Mouse (Mus musculus) limb, embryonic 13.5 days (tissue): Measurements from ENCODE around the gene Tasp1. TPM values are rescaled to one million over a fixed set of nuclear protein-coding genes. Genes with fewer than 3 reads are reported as not detected.
"Not testable (repeated sequence)": the region's sequence is repeated elsewhere in the genome, so short reads cannot be mapped to it uniquely, and the experiment has no call there.

Experiments used
- ATAC-seq: fragments of 200-750 bp; cut with Nextera tagmentation; 2 replicates; pipeline ENCODE4 v1.8.0; 2017; ENCODE audit warnings: low read depth, moderate number of reproducible peaks, moderate TSS enrichment; ENCODE audit not compliant: low FRiP score
- H3K27ac ChIP-seq: fragments of 300-500 bp; sonication (generic); 2 replicates; pipeline ENCODE4 v1.5.1; 2015; ENCODE audit warnings: inconsistent platforms, mild to moderate bottlenecking, moderate library complexity
- H3K27me3 ChIP-seq: fragments of 300-500 bp; sonication (generic); 2 replicates; pipeline ENCODE4 v1.6.1; 2015; ENCODE audit warnings: mild to moderate bottlenecking, inconsistent platforms
- H3K36me3 ChIP-seq: fragments of 300-500 bp; sonication (generic); 2 replicates; pipeline ENCODE4 v1.6.1; 2015; ENCODE audit warnings: inconsistent platforms, mild to moderate bottlenecking, moderate library complexity
- H3K4me1 ChIP-seq: fragments of 300-500 bp; sonication (generic); 2 replicates; pipeline ENCODE4 v1.6.1; 2015; ENCODE audit warnings: inconsistent platforms
- H3K4me2 ChIP-seq: fragments of 300-500 bp; sonication (generic); replicated peaks from 2 replicates; pipeline ENCODE4 v1.6.1; 2015; ENCODE audit warnings: inconsistent platforms, mild to moderate bottlenecking, moderate library complexity
- H3K4me3 ChIP-seq: fragments of 300-500 bp; sonication (generic); 2 replicates; pipeline ENCODE4 v1.5.1; 2015; ENCODE audit warnings: moderate library complexity, mild to moderate bottlenecking, inconsistent platforms
- H3K9ac ChIP-seq: fragments of 300-500 bp; sonication (generic); 2 replicates; pipeline ENCODE4 v1.6.1; 2015; ENCODE audit warnings: mild to moderate bottlenecking, inconsistent platforms
- H3K9me3 ChIP-seq: fragments of 300-500 bp; sonication (generic); 2 replicates; pipeline ENCODE4 v1.6.1; 2016; ENCODE audit warnings: inconsistent platforms
- whole genome bisulfite sequencing: fragments of 180-500 bp; shearing (Covaris S2); methylation state at CpG from one replicate; pipeline ENCODE4 v1.1.7; 2015; 5-methylcytosine and 5-hydroxymethylcytosine counted together
- polyA plus RNA-seq: library from polyadenylated mRNA; unstranded; fragments of >200 nt; fragmentation: Nextera tagmentation; extraction: Ambion mirVana; gene quantifications from 2 replicates; pipeline ENCODE4 v1.2.1, GENCODE M21; 2015

Gene Tasp1
- polyA plus RNA-seq, 1 experiment from 2014 or later, result 21.6 TPM

DNA sequence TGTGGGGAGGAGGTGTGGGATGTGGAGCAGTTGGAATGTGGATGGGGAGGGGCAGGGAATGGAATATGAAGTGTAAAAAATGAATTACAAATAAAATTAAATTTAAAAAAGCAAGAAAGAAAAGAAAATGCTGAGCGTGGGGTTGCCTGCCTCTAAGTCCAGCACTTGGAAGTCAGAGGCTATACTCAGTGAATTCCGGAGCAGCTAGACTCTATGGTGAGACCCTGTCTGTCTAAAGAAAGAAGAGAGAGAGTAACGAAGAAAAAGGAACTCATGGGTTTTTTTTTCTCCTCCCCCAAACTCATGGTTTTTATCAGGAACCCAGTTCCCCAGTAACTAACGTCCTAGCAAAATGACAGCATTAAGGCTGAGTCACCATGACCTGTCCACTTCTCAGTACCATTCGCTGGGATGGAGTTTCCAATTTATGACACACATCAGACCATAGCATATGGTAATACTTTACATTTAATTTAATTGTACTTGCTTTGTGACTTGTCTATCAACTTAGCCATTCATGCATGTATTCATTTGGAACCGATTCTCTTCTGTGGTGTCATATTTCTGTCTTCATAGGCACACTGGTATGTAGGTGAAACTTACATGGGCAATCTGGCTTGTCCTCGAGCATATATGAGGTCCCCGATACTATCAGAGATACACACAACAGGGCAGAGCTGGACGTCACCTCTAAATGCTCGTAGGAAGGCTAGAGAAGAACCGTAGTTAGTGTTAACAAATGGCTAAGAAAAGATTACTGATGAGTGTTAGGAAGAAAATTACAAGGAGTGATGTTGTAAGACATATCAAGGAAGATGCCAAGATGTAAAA lies 14.4 kb upstream of the Tasp1 start:
- Histone ChIP-seq H3K4me1 (no peaks in the 10 kb centered on the region), H3K9ac (no peak overlapping the region), H3K27ac (no peak overlapping the region), H3K27me3 (no peaks in the 10 kb centered on the region), H3K9me3 (no peaks in the 10 kb centered on the region), H3K4me3 (no peak overlapping the region), H3K36me3 (no peaks in the 10 kb centered on the region), H3K4me2 (no peak overlapping the region)
- 79% methylated on average over 11 of the region's 11 CpGs for WGBS
- ATAC-seq, result no peak

DNA sequence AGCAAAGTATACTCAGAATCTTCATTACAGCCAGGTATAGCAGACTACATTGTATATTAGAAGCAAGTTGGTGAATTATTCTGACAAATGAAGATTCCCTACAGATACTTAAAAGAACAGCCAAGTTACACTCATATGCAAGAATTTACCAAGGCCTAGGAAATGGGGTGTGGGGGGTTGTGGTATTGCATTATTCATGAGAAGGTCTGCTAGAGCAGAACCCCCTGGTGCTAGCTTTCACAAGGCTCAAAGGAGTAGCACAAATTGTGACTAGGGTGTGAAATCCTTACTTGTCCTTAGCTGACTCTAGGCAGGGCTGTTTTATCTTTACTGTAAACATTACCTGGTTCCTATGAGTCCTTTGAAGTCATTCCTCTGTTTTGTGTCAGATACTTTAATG lies 12.7 kb upstream of the Tasp1 start:
- not testable (repeated sequence) for ATAC-seq, H3K27ac ChIP-seq, H3K4me2 ChIP-seq

DNA sequence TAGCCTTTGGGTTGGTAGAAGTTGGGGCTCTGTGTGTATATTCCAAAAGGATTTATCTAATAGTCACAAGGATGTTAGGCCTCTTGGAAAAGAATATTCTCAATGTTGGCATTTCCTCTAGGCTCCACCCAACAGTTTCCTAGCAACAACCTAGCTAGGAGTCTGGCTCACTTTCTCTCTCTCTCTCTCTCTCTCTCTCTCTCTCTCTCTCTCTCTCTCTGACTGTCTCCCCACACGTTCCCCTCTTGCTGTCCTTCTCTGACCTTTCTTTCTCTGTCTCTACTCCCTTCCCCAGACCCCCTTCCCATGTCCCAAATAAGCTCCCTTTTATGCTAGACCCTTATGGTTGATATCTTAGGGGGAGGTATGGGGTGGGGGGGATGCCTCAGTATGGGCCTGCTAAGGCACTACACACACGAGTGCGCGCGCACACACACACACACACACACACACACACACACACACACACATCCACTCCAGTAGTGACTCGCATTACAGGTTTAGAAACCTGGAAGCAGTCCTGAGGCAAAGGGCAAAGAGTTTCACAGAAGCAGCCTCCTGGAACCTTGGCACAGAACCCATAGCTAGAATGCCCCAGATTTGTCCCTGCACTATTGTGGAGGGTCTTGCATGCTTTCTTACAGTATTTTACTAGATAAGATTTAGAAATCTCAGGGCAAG lies 12.1 kb upstream of the Tasp1 start:
- Histone ChIP-seq H3K27me3 (no peaks in the 10 kb centered on the region), H3K4me3 (no peak overlapping the region)
- 61% methylated on average over 6 of the region's 6 CpGs for WGBS

More for the DNA sequence above, 12.7 kb upstream of the Tasp1 start:
- not testable (repeated sequence) for H3K4me3 ChIP-seq, H3K27me3 ChIP-seq, H3K9me3 ChIP-seq, H3K36me3 ChIP-seq, H3K9ac ChIP-seq, H3K4me1 ChIP-seq

DNA sequence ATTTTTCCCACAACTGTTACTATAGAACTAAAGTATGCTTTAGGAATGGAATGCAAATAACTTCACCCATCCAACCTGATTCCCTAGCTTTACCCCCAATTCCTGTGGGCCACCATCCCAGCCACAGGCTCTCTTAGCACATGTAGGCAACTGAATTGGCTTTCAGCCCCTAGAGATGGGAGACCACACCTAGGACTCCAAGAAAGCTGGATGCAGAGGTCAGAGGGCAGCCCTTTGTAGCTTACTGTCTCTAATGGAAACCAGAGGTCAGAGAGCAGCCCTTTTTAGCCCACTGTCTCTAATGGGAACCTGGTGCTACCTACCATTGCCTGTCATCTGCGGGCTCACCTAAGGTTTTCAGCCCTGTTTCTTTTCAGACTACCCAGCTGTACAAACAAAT lies 10.9 kb upstream of the Tasp1 start:
- Histone ChIP-seq H3K36me3 (no peaks in the 10 kb centered on the region), H3K9ac (no peak overlapping the region), H3K4me3 (no peak overlapping the region), H3K4me1 (no peaks in the 10 kb centered on the region), H3K27me3 (no peaks in the 10 kb centered on the region), H3K4me2 (no peak overlapping the region), H3K27ac (no peak overlapping the region), H3K9me3 (no peaks in the 10 kb centered on the region)
- WGBS, result 29% methylated on average over 1 of the region's 1 CpGs
- ATAC-seq, result no peak

More for the DNA sequence above, 12.1 kb upstream of the Tasp1 start:
- no peak for ATAC-seq
- no peak overlapping the region for H3K9ac ChIP-seq
- no peaks in the 10 kb centered on the region for H3K36me3 ChIP-seq
- no peak overlapping the region for H3K4me2 ChIP-seq
- no peak overlapping the region for H3K27ac ChIP-seq
- H3K4me1 ChIP-seq, result no peaks in the 10 kb centered on the region
- H3K9me3 ChIP-seq, result no peaks in the 10 kb centered on the region

DNA sequence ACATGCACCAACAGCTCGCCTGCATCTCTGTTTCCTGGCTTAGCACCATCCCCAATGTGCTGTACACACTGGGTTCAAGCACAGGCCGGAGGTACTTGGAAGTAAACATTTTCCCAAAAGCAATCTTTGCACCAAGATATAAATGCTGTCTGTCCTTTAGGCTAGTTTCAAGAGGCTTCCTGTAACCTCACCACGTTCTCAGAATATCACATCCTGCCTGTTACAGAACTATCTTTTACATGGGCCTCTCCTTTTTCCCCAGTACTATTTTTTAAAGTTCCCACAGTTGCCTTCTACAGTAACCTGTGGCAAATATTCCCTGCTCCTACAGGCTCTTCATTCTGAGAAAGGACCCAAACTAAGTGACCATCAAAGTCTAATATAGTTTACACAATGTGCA lies 8.5 kb upstream of the Tasp1 start:
- Histone ChIP-seq H3K4me2 (no peak overlapping the region), H3K27ac (no peak overlapping the region), H3K4me3 (no peak overlapping the region), H3K9me3 (no peaks in the 10 kb centered on the region), H3K27me3 (no peaks in the 10 kb centered on the region), H3K9ac (no peak overlapping the region), H3K36me3 (no peaks in the 10 kb centered on the region), H3K4me1 (no peaks in the 10 kb centered on the region)
- 91% methylated on average over 3 of the region's 3 CpGs for WGBS
- ATAC-seq, result no peak

DNA sequence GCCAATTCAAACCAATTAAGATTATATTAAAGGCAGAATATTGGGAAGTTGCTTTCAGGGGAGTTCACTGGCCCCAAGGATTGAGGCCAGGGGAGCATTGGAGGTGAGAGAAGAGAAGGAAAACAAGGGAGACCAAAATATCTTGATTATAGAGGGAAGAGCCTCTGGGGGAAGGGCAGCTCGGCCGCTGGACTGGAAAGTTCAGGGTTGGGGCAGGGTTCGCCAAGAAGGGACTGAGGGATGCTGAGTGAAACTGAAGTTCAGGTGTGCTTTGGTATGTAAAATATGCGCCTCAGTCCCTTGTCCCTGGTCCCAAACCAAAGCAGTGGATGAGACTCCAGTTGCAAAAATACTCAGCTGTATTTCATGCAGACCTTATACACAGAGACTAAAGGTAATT lies 911 bp upstream of the Tasp1 start:
- H3K4me1 ChIP-seq, result peaks cover 5% of the 10 kb centered on the region; the same call in 1 of the 2 replicates
- H3K9ac ChIP-seq, result no peak overlapping the region
- H3K4me2 ChIP-seq, result peak overlapping the region; percentile 83
- peak overlapping the region; percentile 85; the same call in 1 of the 2 replicates for H3K4me3 ChIP-seq
- H3K27ac ChIP-seq, result no peak overlapping the region
- no peak for ATAC-seq
- no peaks in the 10 kb centered on the region for H3K36me3 ChIP-seq
- H3K27me3 ChIP-seq, result no peaks in the 10 kb centered on the region
- H3K9me3 ChIP-seq, result no peaks in the 10 kb centered on the region
- WGBS, result 63% methylated on average over 4 of the region's 4 CpGs

DNA sequence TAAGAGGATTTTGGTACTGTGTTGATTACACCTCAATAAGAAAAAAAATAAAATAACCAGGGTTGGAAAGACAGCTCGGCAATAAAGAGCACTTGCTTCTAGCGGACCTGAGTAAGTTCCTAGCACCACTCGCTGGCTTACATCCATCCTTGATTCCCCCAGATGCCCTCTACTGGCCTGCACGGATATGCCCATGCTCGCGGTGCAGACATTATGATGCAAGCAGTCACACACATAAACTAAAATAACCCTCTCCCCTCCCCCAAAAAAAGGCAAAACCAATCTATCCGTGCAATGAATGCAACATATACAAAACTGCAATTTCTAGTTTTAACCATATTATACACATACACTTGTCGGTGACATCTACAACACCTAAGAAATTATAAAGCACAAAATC lies 929 bp downstream of the Tasp1 start:
- H3K27me3 ChIP-seq, result no peaks in the 10 kb centered on the region
- H3K4me1 ChIP-seq, result peaks cover 5% of the 10 kb centered on the region; the same call in 1 of the 2 replicates
- no peaks in the 10 kb centered on the region for H3K9me3 ChIP-seq
- H3K27ac ChIP-seq, result no peak overlapping the region
- H3K9ac ChIP-seq, result peak overlapping the region; percentile 88
- WGBS, result 81% methylated on average over 8 of the region's 8 CpGs
- peak overlapping the region; percentile 83 for H3K4me2 ChIP-seq
- ATAC-seq, result no peak
- H3K36me3 ChIP-seq, result no peaks in the 10 kb centered on the region
- H3K4me3 ChIP-seq, result peak overlapping the region; percentile 85

DNA sequence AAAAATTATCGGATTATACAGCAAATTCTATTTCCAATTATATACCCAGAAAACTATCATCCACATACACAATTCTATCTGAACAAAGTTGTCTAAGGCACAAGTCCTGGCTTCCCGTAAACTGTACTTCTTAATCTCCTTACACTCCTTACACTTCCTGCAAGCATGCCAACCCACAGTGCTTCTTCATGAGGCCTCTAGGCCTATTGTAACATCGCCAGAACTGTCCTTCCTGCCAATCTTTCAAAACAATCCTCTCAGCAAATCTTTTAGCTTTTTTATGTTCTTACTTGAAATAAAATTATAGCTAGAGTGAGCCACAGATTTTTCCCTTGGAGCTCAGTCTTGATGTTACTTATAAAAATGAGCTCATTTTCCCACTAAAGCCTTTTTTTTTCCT lies 5.1 kb downstream of the Tasp1 start:
- Histone ChIP-seq H3K4me1 (peaks cover 3% of the 10 kb centered on the region; the same call in 1 of the 2 replicates), H3K9ac (no peak overlapping the region), H3K27ac (no peak overlapping the region), H3K4me3 (no peak overlapping the region), H3K27me3 (no peaks in the 10 kb centered on the region), H3K36me3 (peaks cover 7% of the 10 kb centered on the region), H3K4me2 (no peak overlapping the region), H3K9me3 (no peaks in the 10 kb centered on the region)
- ATAC-seq, result no peak
- 89% methylated on average over 3 of the region's 3 CpGs for WGBS

DNA sequence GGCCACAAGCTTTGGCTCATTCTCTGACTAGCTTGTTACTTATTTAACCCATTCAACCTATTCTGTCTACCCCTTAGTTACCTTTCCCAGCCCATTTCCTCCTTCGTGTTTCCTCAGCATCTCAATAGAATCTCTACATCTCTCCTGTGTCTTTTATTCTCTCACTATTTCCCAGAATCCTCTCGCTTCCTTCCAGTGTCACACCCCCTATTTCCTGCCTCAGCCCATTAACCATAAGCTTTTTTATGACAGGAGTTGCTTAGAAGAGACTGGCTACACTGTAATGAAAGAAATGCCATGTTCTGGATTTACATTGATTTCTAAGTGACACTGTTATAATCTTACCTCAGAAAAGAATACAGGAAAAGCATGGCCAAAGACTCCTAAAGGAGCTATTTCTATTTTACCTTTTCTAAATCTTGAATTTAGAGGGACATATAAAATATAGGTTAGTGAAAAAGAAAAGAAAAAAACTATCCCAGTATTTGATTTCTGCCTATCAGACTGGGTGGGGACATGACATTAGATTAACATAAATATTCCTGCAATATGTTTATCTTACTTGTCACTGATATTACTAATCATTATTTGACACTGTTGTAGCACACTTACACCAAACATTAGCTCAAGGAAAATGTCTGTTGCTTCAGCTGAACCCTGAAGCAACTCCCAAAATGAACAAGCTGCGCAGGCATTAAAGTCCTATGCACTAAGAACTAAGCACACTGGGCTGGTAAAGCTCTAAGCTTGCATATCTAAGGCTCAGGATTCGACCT lies 6.3 kb downstream of the Tasp1 start:
- no peak overlapping the region for H3K4me3 ChIP-seq
- H3K27me3 ChIP-seq, result no peaks in the 10 kb centered on the region
- 85% methylated on average over 4 of the region's 4 CpGs for WGBS
- no peak overlapping the region for H3K27ac ChIP-seq
- H3K4me1 ChIP-seq, result no peaks in the 10 kb centered on the region
- H3K9me3 ChIP-seq, result no peaks in the 10 kb centered on the region
- H3K4me2 ChIP-seq, result no peak overlapping the region
- peaks cover 16% of the 10 kb centered on the region for H3K36me3 ChIP-seq
- no peak for ATAC-seq
- no peak overlapping the region for H3K9ac ChIP-seq

DNA sequence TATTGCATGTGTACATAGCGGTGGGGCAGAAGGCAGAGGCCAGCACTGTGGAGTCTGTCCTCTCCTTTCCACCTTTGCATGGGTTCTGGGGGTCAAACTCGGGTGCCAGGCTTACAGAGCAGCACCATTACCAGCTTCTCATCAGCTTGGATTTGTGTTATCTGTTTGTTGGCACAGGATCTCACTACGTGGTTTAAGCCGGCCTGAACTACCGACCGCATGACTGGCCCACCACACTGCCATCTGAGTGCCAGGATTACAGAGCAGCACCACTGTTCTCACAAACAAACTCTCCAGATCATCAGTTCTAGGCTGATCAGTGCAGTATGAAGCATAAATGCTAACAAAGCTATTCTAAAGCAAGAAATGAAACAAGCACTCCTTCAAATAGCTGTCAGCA lies 8.5 kb downstream of the Tasp1 start:
- 91% methylated on average over 6 of the region's 6 CpGs for WGBS
- H3K9ac ChIP-seq, result no peak overlapping the region
- H3K27me3 ChIP-seq, result no peaks in the 10 kb centered on the region
- no peak overlapping the region for H3K27ac ChIP-seq
- no peaks in the 10 kb centered on the region for H3K4me1 ChIP-seq
- peaks cover 34% of the 10 kb centered on the region for H3K36me3 ChIP-seq
- ATAC-seq, result no peak
- H3K4me3 ChIP-seq, result no peak overlapping the region
- H3K9me3 ChIP-seq, result no peaks in the 10 kb centered on the region
- H3K4me2 ChIP-seq, result no peak overlapping the region

DNA sequence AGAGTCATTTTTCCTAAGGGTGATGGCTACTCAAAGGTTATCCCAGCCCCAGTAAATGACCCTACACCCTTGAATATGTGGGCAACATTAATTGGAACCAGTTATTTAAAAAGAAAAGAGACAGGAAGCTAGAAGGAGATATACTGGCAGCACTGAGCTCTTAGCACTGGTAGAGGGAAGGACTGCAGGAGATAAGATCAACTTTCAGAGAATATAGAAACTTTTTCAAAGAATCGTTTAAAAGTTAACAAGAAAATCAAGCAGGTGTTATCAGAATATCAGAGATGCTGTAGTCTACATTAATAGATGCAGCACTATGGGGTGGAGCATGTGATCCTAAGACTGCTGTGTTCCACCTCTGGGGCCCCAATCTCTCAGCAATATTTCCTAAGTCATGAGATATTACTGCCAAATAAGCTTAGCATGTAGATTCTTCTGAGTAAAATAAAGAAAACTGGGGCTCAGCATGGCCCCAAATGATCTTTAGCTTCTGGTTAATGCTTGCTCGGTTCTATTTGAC lies 14.9 kb downstream of the Tasp1 start:
- no peak overlapping the region for H3K9ac ChIP-seq
- WGBS, result 91% methylated on average over 2 of the region's 2 CpGs
- H3K27ac ChIP-seq, result no peak overlapping the region
- ATAC-seq, result no peak
- no peak overlapping the region for H3K4me2 ChIP-seq
- H3K9me3 ChIP-seq, result no peaks in the 10 kb centered on the region
- no peaks in the 10 kb centered on the region for H3K4me1 ChIP-seq
- no peaks in the 10 kb centered on the region for H3K27me3 ChIP-seq
- no peak overlapping the region for H3K4me3 ChIP-seq
- H3K36me3 ChIP-seq, result peaks cover 84% of the 10 kb centered on the region
